Mouse (Mus musculus): ENCODE measurements at regions not wholly inside any gene's neighbourhood (a gene's known extent, or its start where the extent isn't known, plus 50 kb on each side); places are given as distances from the start of the nearest gene placed in this dataset.

DNA sequence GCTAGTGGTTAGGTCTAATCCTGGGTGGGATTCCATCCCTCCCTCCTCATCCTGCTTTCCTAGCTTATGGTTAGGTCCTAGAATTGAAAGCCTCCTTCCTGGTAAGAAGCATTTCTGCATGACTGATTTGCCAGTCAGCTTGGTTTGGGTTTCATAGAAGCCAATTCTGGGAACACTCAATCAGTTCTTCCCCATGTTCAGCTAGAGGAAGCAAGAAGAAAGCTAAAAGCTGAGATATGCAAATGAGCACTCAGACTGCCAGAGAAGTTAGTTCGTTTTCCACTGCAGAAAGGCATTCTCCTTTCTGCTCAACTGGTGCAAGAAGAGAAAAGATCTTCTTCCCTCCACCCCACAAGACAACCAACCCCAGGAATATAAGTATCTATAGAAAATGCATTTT, 457.0 kb upstream of the Vstm2b start:
- no peak for DNase-seq

GRCm38 (mm10) chr7:40441786-40442185, 456.3 kb upstream of the Vstm2b start:
- DNase-seq, result no peak

DNA sequence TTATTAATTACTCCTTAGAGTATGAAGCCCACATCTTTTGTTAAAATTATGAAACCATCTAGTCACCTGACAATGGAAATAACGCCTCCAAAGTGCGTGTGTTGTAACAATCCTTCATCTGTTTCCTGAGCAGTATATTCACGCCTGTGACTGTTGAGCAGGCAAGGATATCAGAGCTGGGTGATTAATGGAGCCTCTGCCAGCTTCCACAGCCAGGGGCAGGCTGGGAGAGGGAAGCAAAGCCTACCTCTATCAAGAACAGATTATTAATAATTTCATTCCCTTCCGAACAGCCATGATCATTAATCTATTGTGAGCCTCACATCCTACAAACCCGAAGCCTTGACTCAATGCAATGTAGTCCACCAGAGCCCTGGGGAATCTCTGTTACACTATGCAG, 431.7 kb upstream of the Vstm2b start:
- DNase-seq, result no peak

GRCm38 (mm10) chr7:40487256-40487655, 410.9 kb upstream of the Vstm2b start:
- DNase-seq, result no peak

DNA sequence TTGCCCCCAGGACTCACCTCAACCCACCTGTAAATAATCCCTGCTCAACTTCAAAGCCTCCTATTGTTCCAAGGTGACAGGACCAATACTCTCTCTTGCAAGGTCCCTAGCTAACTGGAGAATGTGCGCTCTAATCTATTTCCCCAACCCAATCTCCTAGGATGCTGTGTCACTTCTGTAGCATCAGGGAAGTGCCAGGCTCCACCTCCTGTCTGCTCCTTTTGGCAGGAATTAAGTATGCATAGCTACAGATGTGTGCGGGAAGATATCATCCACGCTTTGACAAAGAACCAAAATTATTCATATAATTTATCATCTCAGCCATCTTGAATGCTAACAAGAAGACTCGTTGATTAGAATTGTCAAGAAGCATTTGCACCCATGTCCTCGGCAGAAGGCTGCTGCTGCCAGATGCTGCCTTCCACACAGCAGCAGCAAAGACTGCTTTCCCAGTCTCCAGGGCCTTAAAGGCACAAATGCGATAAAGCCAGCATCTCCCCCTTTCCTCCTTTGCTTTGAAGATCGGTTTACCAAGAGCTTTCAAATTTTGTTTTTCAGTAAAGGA, 375.3 kb upstream of the Vstm2b start:
- DNase-seq, result no peak

DNA sequence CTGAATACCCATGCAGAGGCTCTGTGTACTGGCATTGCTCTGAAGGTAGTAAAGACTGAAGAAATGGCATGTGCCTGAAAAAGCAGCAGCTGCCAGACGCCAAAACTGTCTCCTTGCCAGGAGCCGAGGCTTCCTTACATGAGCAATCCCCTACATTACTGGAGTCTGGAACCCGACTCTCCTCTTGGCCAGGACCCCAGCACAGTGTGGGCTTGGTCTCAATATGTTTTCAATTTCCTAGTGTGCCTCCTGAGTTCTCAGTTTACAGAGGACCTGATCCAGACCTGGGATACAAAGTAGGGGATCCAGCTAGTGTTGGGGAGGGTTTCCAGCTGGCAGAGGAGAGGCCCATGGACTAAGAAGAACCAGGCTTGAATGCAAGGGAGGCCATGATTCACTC, 361.5 kb upstream of the Vstm2b start:
- DNase-seq, result no peak

GRCm38 (mm10) chr7:40537621-40538020, 360.5 kb upstream of the Vstm2b start:
- no peak for DNase-seq

- no peak for DNase-seq
These were observed 358.3 kb upstream of the Vstm2b start for GRCm38 (mm10) chr7:40539789-40540188.

DNA sequence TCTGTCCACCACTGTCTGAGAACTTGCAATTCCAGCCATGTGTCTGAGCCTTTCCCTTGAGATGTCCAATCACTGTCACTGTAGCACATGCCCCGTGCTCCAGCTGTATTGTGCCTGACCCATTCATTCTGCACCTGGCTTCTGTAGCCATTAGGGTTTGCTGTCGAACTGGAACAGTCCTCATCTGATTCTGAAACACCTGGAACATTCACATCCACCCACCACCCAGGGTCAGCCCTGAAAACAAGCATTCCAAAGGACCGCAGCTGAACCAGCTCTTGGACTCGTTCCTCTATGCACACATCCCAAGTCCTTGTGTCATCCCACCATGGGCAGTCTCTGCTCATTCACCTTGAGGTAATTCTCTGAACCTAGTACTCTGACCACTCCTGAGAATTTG, 356.8 kb upstream of the Vstm2b start:
- DNase-seq, result no peak

DNA sequence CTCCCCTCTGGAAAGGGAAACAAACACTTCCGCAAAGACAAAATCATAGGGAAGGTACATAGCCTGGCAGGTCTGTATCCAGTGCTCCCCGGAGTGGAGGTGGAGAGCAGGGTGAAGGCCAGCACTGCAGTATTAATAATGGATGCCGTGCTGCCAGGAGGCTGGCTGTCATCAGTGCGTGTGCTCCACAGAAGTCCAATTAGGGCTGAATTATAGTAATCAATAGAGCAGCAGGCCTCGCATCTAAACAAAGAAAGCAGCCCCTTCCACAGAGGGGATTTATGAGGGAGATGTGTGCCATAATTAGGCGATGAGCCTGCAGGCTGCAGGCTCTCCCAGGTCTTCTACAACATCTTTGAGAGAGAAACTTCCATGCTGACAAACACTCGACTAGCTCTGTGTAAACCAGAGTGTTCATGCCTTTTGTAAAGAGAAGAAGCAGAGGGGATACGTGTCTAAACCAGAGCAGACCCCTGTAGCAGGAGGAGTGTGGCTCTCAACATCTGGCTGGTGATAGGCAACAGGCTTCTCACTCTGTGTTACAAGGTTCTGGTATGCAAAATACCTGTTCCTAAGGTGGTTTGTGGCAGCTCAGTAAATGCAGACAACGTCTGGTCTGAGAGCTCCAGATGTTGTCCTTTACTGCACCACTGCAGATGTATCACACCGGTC, 334.5 kb upstream of the Vstm2b start:
- no peak for DNase-seq

DNA sequence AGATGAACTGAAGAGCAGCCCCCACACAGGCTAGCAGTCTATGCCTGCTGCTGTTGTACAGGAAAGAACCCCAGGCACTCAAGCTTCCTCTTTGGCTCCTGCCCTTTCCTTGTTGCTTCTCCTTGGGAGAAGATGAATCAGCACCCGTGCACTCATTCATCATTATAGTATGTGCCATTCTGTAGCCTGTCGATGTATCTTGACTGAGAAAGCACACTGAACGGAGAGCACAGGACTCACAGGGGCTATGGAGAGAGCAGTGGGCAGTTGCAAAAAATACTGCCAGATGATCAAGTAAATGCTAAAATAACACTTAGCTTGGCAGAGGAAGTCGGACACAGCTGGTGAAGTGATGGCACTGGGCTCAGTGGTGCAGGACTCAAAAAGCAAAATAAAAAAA, 322.2 kb upstream of the Vstm2b start:
- no peak for DNase-seq

GRCm38 (mm10) chr7:40577365-40577764, 320.8 kb upstream of the Vstm2b start:
- DNase-seq, result no peak

DNA sequence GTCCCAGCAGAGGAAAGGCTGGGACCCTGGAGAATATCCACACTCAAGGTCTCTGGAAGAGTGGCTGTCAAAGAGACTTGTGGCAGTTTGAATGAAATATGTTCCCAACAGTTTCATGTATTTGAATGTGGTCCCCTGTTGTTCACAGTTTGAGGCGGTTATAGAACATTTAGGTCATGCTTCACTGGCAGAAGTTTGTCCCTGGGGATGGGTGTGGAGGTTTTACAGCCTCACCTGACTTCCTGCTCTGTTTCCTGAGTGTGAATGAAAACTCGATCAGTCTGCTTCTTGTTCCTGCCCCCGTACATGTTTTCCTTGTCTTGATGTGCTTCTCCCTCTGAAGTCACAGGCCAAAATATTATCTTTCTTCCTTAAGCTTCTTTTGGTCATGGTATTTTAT, 277.4 kb upstream of the Vstm2b start:
- no peak for DNase-seq

GRCm38 (mm10) chr7:40622811-40623210, 275.3 kb upstream of the Vstm2b start:
- no peak for DNase-seq

DNA sequence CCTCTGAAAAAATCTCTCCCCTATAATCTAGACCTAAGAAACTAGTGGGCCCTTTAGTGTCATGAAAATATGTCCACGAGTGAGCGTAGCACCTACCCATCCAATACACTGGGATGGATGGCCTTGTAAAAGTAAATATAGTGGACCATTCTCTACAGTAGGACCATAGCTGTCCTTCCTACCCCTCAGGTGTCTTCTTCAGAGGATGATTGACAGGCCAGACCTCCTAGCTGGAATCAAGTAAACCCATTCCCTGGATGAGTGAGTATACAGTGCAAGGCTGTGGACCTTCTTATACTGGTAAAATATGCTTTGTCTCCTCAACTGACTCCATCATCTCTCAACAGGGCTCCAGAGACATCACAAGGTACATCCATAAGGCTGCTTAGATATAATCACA, 274.8 kb upstream of the Vstm2b start:
- no peak for DNase-seq

DNA sequence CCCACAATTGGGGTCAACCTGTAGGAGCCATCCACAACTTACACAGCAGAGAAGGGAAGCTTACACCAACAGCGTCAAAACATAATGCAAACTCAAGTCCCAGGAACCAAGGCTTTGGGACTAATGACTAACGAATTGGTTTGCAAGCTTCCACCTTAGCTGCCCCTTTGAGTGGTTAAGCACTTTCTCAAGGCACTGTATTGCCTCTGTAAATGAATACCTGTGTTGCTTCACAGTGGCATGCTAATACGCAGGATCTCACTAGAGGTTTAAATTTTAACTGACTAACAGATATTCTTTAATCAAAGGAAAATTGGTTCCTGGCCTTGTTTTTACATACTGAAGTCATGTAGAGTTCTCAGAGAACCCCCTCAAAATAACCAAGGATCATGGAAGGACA, 261.8 kb upstream of the Vstm2b start:
- no peak for DNase-seq

DNA sequence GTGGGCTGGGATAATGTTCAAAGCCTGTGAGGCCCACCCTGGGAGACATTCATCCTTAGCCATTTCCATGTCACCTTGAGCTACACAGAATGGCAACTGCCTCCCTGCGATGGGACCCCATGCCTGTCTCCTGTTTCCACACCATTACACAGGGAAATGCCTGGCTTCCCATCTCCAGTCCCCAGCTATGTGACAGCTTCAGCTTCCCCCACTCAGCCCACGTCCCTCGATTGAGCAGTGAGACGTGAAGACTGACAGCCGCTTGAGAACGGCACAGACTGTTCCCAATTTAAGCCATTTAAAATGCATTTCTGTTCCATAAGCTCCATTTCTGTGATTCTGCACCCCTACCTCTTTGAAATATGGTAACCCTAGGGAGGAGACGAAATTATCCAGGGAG, 243.1 kb upstream of the Vstm2b start:
- DNase-seq, result no peak

DNA sequence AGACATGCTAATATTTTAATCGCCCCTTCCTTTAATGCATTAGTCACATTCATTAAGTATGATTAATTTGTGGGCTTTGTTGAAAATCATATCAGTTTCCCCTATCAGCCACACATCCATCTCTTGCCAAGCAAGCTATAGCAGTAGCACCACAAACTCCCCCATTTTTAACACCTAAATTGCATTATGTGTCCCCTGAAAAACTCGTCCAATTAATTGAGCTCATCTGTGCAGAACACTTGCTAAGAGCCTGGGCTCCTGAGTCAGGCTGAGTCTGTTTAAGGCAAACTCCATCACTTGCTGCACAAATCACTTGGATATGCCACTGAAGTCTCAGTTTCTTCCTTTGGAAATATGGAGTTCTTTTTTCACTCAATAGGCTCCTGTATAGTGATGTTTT, 242.7 kb upstream of the Vstm2b start:
- DNase-seq, result no peak

- no peak for DNase-seq
These were observed 238.5 kb upstream of the Vstm2b start for GRCm38 (mm10) chr7:40659662-40660061.

DNA sequence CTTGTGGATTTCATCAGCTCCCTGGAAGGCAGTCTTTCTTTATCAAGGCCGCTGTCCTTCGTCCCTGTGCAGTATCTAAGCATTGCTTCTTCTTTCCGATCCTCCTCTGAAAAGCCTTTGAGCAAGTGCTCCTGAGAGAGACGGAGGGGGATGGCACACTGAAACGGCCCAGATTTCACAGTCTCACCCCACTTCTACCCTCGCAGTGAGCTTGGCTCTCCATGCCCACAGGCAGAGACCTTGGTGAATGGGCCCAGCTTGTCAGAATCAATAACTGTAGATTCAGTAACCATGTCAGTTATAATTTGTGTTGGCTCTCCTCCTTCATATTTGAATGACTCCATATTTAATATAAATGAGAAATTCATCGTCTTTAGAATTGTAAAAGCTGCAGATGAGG, 234.3 kb upstream of the Vstm2b start:
- DNase-seq, result no peak

DNA sequence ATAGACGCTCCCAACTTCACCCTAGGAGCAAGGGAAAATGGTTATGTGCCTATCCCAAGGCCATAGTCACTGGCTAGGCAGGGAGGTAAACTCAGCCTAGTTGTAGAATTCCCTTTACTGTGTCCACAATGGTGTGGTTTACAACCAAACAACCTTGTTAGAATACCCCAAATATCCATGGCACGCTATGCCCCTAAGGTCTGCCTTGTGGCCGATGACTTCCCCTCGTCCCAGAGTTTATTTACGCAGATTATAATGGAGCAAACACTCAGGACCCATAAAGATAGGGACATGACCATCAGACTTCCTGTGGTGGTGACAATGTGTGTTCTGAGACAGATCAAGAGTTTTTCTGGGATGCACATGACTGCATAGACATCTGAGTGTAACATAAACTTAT, 231.5 kb upstream of the Vstm2b start:
- no peak for DNase-seq

GRCm38 (mm10) chr7:40670401-40670800, 227.7 kb upstream of the Vstm2b start:
- no peak for DNase-seq

DNA sequence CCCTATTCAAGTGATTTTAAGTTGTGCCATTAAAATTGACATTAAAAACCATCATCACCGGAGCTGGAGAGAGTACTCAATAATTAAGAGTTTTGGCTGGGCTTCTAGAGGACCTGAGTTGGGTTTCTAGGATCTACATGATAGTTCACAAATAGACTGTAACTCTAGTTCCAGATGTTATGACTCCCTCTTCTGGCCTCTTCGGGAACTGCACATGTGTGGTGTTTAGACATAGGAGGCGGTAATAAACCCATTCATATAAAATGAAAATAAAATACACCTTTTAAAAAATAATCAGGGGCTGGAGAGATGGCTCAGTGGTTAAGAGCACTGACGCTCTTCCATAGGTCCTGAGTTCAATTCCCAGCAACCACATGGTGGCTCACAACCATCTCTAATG, 227.1 kb upstream of the Vstm2b start:
- peak; percentile 3 for DNase-seq

DNA sequence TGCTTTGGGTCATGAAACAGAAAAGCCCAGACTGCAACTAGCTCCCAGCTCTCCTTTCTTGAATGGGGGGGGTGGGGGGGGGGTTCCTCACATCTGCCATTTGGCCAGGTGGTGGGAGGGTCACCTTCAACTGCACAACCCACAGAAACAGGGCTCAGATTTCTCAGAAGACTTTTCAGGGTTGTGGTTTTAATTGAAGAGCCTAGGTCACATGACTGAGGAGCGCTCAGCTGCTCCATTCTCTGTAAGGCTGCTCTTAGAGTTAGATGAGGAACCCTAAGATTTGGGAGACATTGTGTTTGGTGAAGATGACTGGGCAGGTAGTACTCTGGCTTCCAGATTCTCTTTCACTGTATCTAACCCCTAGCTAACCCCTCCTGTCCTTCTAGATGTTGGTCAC, 225.8 kb upstream of the Vstm2b start:
- DNase-seq, result no peak

GRCm38 (mm10) chr7:40674397-40674796, 223.7 kb upstream of the Vstm2b start:
- DNase-seq, result no peak
